8 mouse cellular contexts compared by ENCODE assay signal in the genomic region with DNA sequence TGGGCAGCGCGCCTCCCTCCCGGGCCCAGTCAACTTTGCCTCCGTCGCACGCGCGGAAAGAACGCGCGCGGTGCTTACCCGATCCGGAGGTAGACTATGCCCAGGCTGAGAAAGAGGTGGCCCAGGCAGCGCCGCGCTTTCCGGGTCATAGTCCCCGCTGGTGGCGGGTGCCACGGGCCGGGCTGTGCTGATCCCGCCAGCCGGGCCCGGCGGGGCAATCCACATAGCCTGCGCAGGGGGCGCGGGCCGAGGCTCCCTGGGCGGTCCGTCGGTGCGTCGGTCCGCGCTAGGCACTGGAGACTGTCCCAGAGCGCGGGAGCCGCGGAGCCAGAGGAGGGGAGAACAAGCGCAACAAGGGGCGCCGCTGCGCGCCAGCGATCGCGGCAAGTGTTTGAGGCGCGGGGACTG. TPM values are rescaled to one million over a fixed set of nuclear protein-coding genes. Genes with fewer than 3 reads are reported as not detected.
A peak's percentile ranks its signal among the peaks of the same experiment; 100 is the strongest.
DNase-seq lines count a peak whose midpoint lies in the region; ATAC-seq and TF ChIP-seq lines count a peak whose summit lies in the region.

Gene Wnt7a (minus strand): TSS at position 403 of the 408 bp plus-strand sequence.

- H3K4me1 ChIP-seq in thymus, adult 2 months (replicated peaks; ENCODE audit: control insufficient read depth, insufficient read depth, low read length) = no peaks in the 10 kb centered on the region; the same call in 1 of the 2 replicates
- H3K4me1 ChIP-seq in hindbrain, embryonic 12.5 days = peaks cover 24% of the 10 kb centered on the region
- peaks cover 17% of the 10 kb centered on the region for H3K4me1 ChIP-seq in neural tube, embryonic 14.5 days (ENCODE audit: control insufficient read depth, insufficient read depth, low read length)

- H3K27me3 ChIP-seq in thymus, adult 2 months (ENCODE audit: control insufficient read depth, insufficient read depth, low read length) = peaks cover 2% of the 10 kb centered on the region
- H3K27me3 ChIP-seq in hindbrain, embryonic 12.5 days = peaks cover 83% of the 10 kb centered on the region
- peaks cover 16% of the 10 kb centered on the region for H3K27me3 ChIP-seq in neural tube, embryonic 14.5 days (ENCODE audit: control insufficient read depth, insufficient read depth, low read length)

- no peaks in the 10 kb centered on the region for H3K36me3 ChIP-seq in thymus, adult 2 months (ENCODE audit: control insufficient read depth, insufficient read depth, low read length)
- H3K36me3 ChIP-seq in hindbrain, embryonic 12.5 days = no peaks in the 10 kb centered on the region; the same call in 1 of the 2 replicates
- no peaks in the 10 kb centered on the region for H3K36me3 ChIP-seq in neural tube, embryonic 14.5 days (ENCODE audit: control insufficient read depth, insufficient read depth, low read length)

- H3K9ac ChIP-seq in hindbrain, embryonic 12.5 days = peak within 1 kb of the TSS; percentile 63
- H3K9ac ChIP-seq in neural tube, embryonic 14.5 days (replicated peaks; ENCODE audit: low read depth, low read length) = peak within 1 kb of the TSS; percentile 72

- no peak within 1 kb of the TSS for H3K27ac ChIP-seq in thymus, adult 2 months (ENCODE audit: control insufficient read depth, insufficient read depth, low read length)
- H3K27ac ChIP-seq in hindbrain, embryonic 12.5 days = peak within 1 kb of the TSS; percentile 44; the same call in 1 of the 2 replicates
- peak within 1 kb of the TSS; percentile 48 for H3K27ac ChIP-seq in neural tube, embryonic 14.5 days (ENCODE audit: low read depth, low read length)

- WGBS in thymus, adult 2 months = 2% methylated on average over 51 of the region's 51 CpGs
- under 1% methylated on average over 28 of the region's 51 CpGs for WGBS in hindbrain, embryonic 12.5 days
- under 1% methylated on average over 43 of the region's 51 CpGs for WGBS in neural tube, embryonic 14.5 days

- peak within 1 kb of the TSS; percentile 97 for H3K4me2 ChIP-seq in hindbrain, embryonic 12.5 days (replicated peaks)
- peak within 1 kb of the TSS; percentile 98 for H3K4me2 ChIP-seq in neural tube, embryonic 14.5 days (ENCODE audit: low read depth, low read length)

- H3K4me3 ChIP-seq in thymus, adult 2 months (ENCODE audit: control insufficient read depth, insufficient read depth, low read length) = peak within 1 kb of the TSS; percentile 8; the same call in 1 of the 2 replicates
- peak within 1 kb of the TSS; percentile 64 for H3K4me3 ChIP-seq in hindbrain, embryonic 12.5 days
- peak within 1 kb of the TSS; percentile 69 for H3K4me3 ChIP-seq in neural tube, embryonic 14.5 days (ENCODE audit: low read depth, low read length)

- ATAC-seq in hindbrain, embryonic 12.5 days (ENCODE audit: low FRiP score) = peak; percentile 68
- ATAC-seq in neural tube, embryonic 14.5 days (ENCODE audit: low read depth) = peak; percentile 54
- no peak for ATAC-seq in erythroid progenitor cell, adult 5-6 weeks (replicated peaks; ENCODE audit: low FRiP score, poor library complexity, severe bottlenecking)

- intact Hi-C loops in left cerebral cortex, postnatal 4 days (cut with DNase I) = no loop called here

- TF ChIP-seq POLR2A in thymus, adult 2 months (IDR thresholded peaks at IDR 0.05; ENCODE audit: control insufficient read depth, extremely low read depth, insufficient read depth, low read length, poor library complexity) = no peak

- no peaks in the 10 kb centered on the region for H3K9me3 ChIP-seq in hindbrain, embryonic 12.5 days (replicated peaks)
- H3K9me3 ChIP-seq in neural tube, embryonic 14.5 days (ENCODE audit: control insufficient read depth, low read length) = no peaks in the 10 kb centered on the region

- TF ChIP-seq CTCF in thymus, adult 2 months (IDR thresholded peaks at IDR 0.05; ENCODE audit: borderline replicate concordance, control insufficient read depth, extremely low read depth, insufficient read depth, low read length, poor library complexity) = no peak

- peak; percentile 16 to 19 for DNase-seq in frontal cortex, postnatal 36 days (ENCODE audit: low spot score in 2 of 2)
- DNase-seq in frontal cortex, postnatal 25 days (ENCODE audit: low spot score in 2 of 2) = no peak
- DNase-seq in thymus, adult 2 months = no peak
- DNase-seq in thymus, postnatal 25 days = no peak
- DNase-seq in left cerebral cortex, postnatal 4 days = peak; percentile 12

RNA-seq across cellular contexts. Expression of gene Wnt7a, which starts in this region (rescaled TPM):
- polyA plus RNA-seq in thymus, adult 2 months (2012; rRNA removed) = 0.04 and 0.13 TPM in 2 replicates
- polyA plus RNA-seq in hindbrain, embryonic 12.5 days (2016; fragmentation: Nextera tagmentation; extraction: Ambion mirVana) = 9.4 and 12.0 TPM in 2 replicates
- total RNA-seq in left cerebral cortex, postnatal 4 days (2021) = 10 to 100 TPM; 18.1 to 21.7 TPM
- polyA plus RNA-seq in neural tube, embryonic 14.5 days (2014; fragmentation: Nextera tagmentation; extraction: Ambion mirVana) = 9.4 and 10.5 TPM in 2 replicates
- not detected in 2 replicates for total RNA-seq in erythroid progenitor cell, adult 5-6 weeks (2015; ENCODE audit: low replicate concordance)
- total RNA-seq in erythroid progenitor cell, adult 5-6 weeks (2017; ENCODE audit: low replicate concordance) = not detected in 2 replicates

Comparison
In these comparisons a context has a peak if more than half of its experiments do, and no peak if none do; other contexts are left out.
1. RNA of gene Wnt7a (total RNA-seq): 18.1 to 21.7 TPM in left cerebral cortex, postnatal 4 days; not detected in erythroid progenitor cell, adult 5-6 weeks; every median in the first group is over 10 times any median in the second.
2. DNase-seq: peak in frontal cortex, postnatal 36 days (2 of 2) and left cerebral cortex, postnatal 4 days (single experiment); none in frontal cortex, postnatal 25 days (0 of 2), thymus, adult 2 months (single experiment) and thymus, postnatal 25 days (single experiment).
3. H3K4me3 ChIP-seq: peak in every context shown above with its lines; median percentile 69 in neural tube, embryonic 14.5 days; 64 in hindbrain, embryonic 12.5 days; 8 in thymus, adult 2 months.